Mouse (Mus musculus): ENCODE results near the gene Upk3bl. TPM values are rescaled to one million over a fixed set of nuclear protein-coding genes. Genes with fewer than 3 reads are reported as not detected.
"Not testable (repeated sequence)": the region's sequence is repeated elsewhere in the genome, so short reads cannot be mapped to it uniquely, and the experiment has no call there.

Upk3bl gene
- total and polyA plus RNA-seq, 3 experiments = not detected

- Histone ChIP-seq H3K4me3 (ENCODE audit: control insufficient read depth in 1 of 2, insufficient read depth in 1 of 2, low read depth in 2 of 2, low read length in 2 of 2) (peak overlapping the region; percentile 1 to 11; a peak in 2 of 4 replicates), H3K36me3 (ENCODE audit: control insufficient read depth in 1 of 2, insufficient read depth in 2 of 2, low read length in 2 of 2) (no peaks in the 10 kb centered on the region), H3K9me3 (replicated peaks; ENCODE audit: insufficient read depth, low read length) (no peaks in the 10 kb centered on the region), H3K79me2 (ENCODE audit: control insufficient read depth, insufficient read depth, low read length, poor library complexity) (no peaks in the 10 kb centered on the region), H3K9ac (ENCODE audit: control insufficient read depth, low read depth, low read length, poor library complexity, severe bottlenecking) (no peak overlapping the region), H3K27ac (ENCODE audit: control insufficient read depth, low read depth, low read length) (no peak overlapping the region), H3K27me3 (ENCODE audit: control insufficient read depth in 1 of 2, insufficient read depth in 2 of 2, low read length in 2 of 2) (no peaks in the 10 kb centered on the region), H3K4me1 (ENCODE audit: control insufficient read depth in 1 of 2, insufficient read depth in 2 of 2, low read length in 2 of 2) (peaks cover 0 to 2% of the 10 kb centered on the region in 2 experiments; a peak in 2 of 4 replicates)
- TF ChIP-seq USF2 (IDR thresholded peaks at IDR 0.05; ENCODE audit: borderline replicate concordance in 1 of 2, insufficient read depth in 1 of 2, low read depth in 1 of 2, low read length in 2 of 2) (no peak), RAD21 (IDR thresholded peaks at IDR 0.05; ENCODE audit: low read depth, low read length) (peak; percentile 47), ZNF384 (IDR thresholded peaks at IDR 0.05; ENCODE audit: low read depth, low read length) (no peak), TBP (IDR thresholded peaks at IDR 0.05; ENCODE audit: low read depth, low read length) (no peak), SIN3A (IDR thresholded peaks at IDR 0.05; ENCODE audit: low read length) (0 out of 2 replicates have a peak, but pooled peaks have one; percentile 24), SMC3 (IDR thresholded peaks at IDR 0.05; ENCODE audit: low read depth, low read length) (peak; percentile 41), ZC3H11A (IDR thresholded peaks at IDR 0.05; ENCODE audit: low read depth, low read length) (peak; percentile 28), CTCF (IDR thresholded peaks at IDR 0.05 in 2 of 3, conservative IDR thresholded peaks at IDR 0.05 in 1 of 3; ENCODE audit: control insufficient read depth in 1 of 3, insufficient read depth in 1 of 3, low read depth in 2 of 3, low read length in 3 of 3, poor library complexity in 1 of 3, severe bottlenecking in 1 of 3) (peak; percentile 53 to 72 (median 68)), NELFE (IDR thresholded peaks at IDR 0.05; ENCODE audit: low read depth, low read length) (no peak)
- DNase-seq (ENCODE audit: low read depth, low spot score) = peak; percentile 56
Observed at GRCm38 (mm10) chr5:136045408-136045807, 8.9 kb upstream of the Upk3bl start.

- Histone ChIP-seq H3K79me2 (ENCODE audit: control insufficient read depth, insufficient read depth, low read length, poor library complexity) (no peaks in the 10 kb centered on the region), H3K9ac (ENCODE audit: control insufficient read depth, low read depth, low read length, poor library complexity, severe bottlenecking) (no peak overlapping the region)
- DNase-seq (ENCODE audit: low read depth, low spot score) = peak; percentile 83
Observed at GRCm38 (mm10) chr5:136045987-136046386, 8.3 kb upstream of the Upk3bl start.

GRCm38 (mm10) chr5:136048541-136048940 is 5.8 kb upstream of the Upk3bl start:
- not testable (repeated sequence) for H3K9ac ChIP-seq (ENCODE audit: control insufficient read depth, low read depth, low read length, poor library complexity, severe bottlenecking); H3K79me2 ChIP-seq (ENCODE audit: control insufficient read depth, insufficient read depth, low read length, poor library complexity); H3K36me3 ChIP-seq (ENCODE audit: control insufficient read depth in 1 of 2, insufficient read depth in 2 of 2, low read length in 2 of 2); DNase-seq (ENCODE audit: low read depth, low spot score); H3K4me1 ChIP-seq (ENCODE audit: control insufficient read depth in 1 of 2, insufficient read depth in 2 of 2, low read length in 2 of 2); H3K27ac ChIP-seq (ENCODE audit: control insufficient read depth, low read depth, low read length); H3K9me3 ChIP-seq (replicated peaks; ENCODE audit: insufficient read depth, low read length); H3K4me3 ChIP-seq (ENCODE audit: control insufficient read depth in 1 of 2, insufficient read depth in 1 of 2, low read depth in 2 of 2, low read length in 2 of 2); H3K27me3 ChIP-seq (ENCODE audit: control insufficient read depth in 1 of 2, insufficient read depth in 2 of 2, low read length in 2 of 2)

More at GRCm38 (mm10) chr5:136045987-136046386, 8.3 kb upstream of the Upk3bl start:
- no peaks in the 10 kb centered on the region for H3K36me3 ChIP-seq (ENCODE audit: control insufficient read depth in 1 of 2, insufficient read depth in 2 of 2, low read length in 2 of 2)
- TF ChIP-seq E2F4 (IDR thresholded peaks at IDR 0.05; ENCODE audit: borderline replicate concordance, low read depth, low read length) (no peak), ELF1 (IDR thresholded peaks at IDR 0.05; ENCODE audit: low read depth, low read length) (no peak), ZC3H11A (IDR thresholded peaks at IDR 0.05; ENCODE audit: low read depth, low read length) (peak; percentile 52), CHD1 (IDR thresholded peaks at IDR 0.05; ENCODE audit: low read depth, low read length) (no peak), EP300 (IDR thresholded peaks at IDR 0.05; ENCODE audit: low read depth in 1 of 2, low read length in 2 of 2) (no peak), UBTF (IDR thresholded peaks at IDR 0.05; ENCODE audit: borderline replicate concordance, insufficient read depth, low read depth, low read length) (no peak), SIN3A (IDR thresholded peaks at IDR 0.05; ENCODE audit: low read length) (no peak), MYC (IDR thresholded peaks at IDR 0.05; ENCODE audit: low read depth, low read length) (no peak), HCFC1 (IDR thresholded peaks at IDR 0.05; ENCODE audit: low read depth, low read length) (no peak), POLR2AphosphoS5 (IDR thresholded peaks at IDR 0.05; ENCODE audit: borderline replicate concordance, low read depth, low read length) (no peak), MYB (IDR thresholded peaks at IDR 0.05; ENCODE audit: low read depth, low read length) (no peak), MXI1 (IDR thresholded peaks at IDR 0.05; ENCODE audit: low read depth, low read length) (no peak), ZNF384 (IDR thresholded peaks at IDR 0.05; ENCODE audit: low read depth, low read length) (peak; percentile 20; the same call in 1 of the 2 replicates), SMC3 (IDR thresholded peaks at IDR 0.05; ENCODE audit: low read depth, low read length) (peak; percentile 80), GATA1 (IDR thresholded peaks at IDR 0.05; ENCODE audit: low read depth, low read length) (no peak), POLR2A (IDR thresholded peaks at IDR 0.05; ENCODE audit: control insufficient read depth in 1 of 2, insufficient read depth in 1 of 2, low read depth in 1 of 2, low read length in 2 of 2, poor library complexity in 1 of 2) (no peak), USF2 (IDR thresholded peaks at IDR 0.05; ENCODE audit: borderline replicate concordance in 1 of 2, insufficient read depth in 1 of 2, low read depth in 1 of 2, low read length in 2 of 2) (no peak), MAX (IDR thresholded peaks at IDR 0.05; ENCODE audit: low read length) (no peak), CHD2 (IDR thresholded peaks at IDR 0.05; ENCODE audit: low read length) (no peak), CTCF (IDR thresholded peaks at IDR 0.05 in 2 of 3, conservative IDR thresholded peaks at IDR 0.05 in 1 of 3; ENCODE audit: control insufficient read depth in 1 of 3, insufficient read depth in 1 of 3, low read depth in 2 of 3, low read length in 3 of 3, poor library complexity in 1 of 3, severe bottlenecking in 1 of 3) (peak; percentile 56 to 93 (median 89); a peak in 5 of 6 replicates), NRF1 (IDR thresholded peaks at IDR 0.05; ENCODE audit: insufficient read depth, low read depth, low read length, poor library complexity, severe bottlenecking) (no peak), MEF2A (IDR thresholded peaks at IDR 0.05; ENCODE audit: extremely low read depth, insufficient replicate concordance, low read depth, low read length, poor library complexity, severe bottlenecking) (no peak), ZMIZ1 (IDR thresholded peaks at IDR 0.05; ENCODE audit: low read depth, low read length) (no peak), RAD21 (IDR thresholded peaks at IDR 0.05; ENCODE audit: low read depth, low read length) (peak; percentile 59), NELFE (IDR thresholded peaks at IDR 0.05; ENCODE audit: low read depth, low read length) (no peak), KAT2A (conservative IDR thresholded peaks at IDR 0.05; ENCODE audit: low read depth, low read length) (no peak)
- H3K4me3 ChIP-seq (ENCODE audit: control insufficient read depth in 1 of 2, insufficient read depth in 1 of 2, low read depth in 2 of 2, low read length in 2 of 2) = peak overlapping the region in 1 of 2 experiments; percentile 11; a peak in 2 of 4 replicates
- no peaks in the 10 kb centered on the region for H3K9me3 ChIP-seq (replicated peaks; ENCODE audit: insufficient read depth, low read length)
- no peaks in the 10 kb centered on the region for H3K27me3 ChIP-seq (ENCODE audit: control insufficient read depth in 1 of 2, insufficient read depth in 2 of 2, low read length in 2 of 2)
- no peaks in the 10 kb centered on the region; a peak in 2 of 4 replicates for H3K4me1 ChIP-seq (ENCODE audit: control insufficient read depth in 1 of 2, insufficient read depth in 2 of 2, low read length in 2 of 2)
- H3K27ac ChIP-seq (ENCODE audit: control insufficient read depth, low read depth, low read length) = no peak overlapping the region

Data from MEL (cell line).